Mouse (Mus musculus) ES-Bruce4 (cell line): Measurements from ENCODE around the gene Wwp2.

Source experiments
- CTCF ChIP-seq: IDR thresholded peaks from one replicate; pipeline ENCODE4 v1.8.1; 2011; ENCODE audit warnings: low read depth, low read length
- EP300 ChIP-seq: IDR thresholded peaks from 2 replicates; pipeline ENCODE4 v1.6.1; 2011; ENCODE audit warnings: low read depth, low read length; ENCODE audit not compliant: insufficient read depth
- POLR2A ChIP-seq: IDR thresholded peaks from one replicate; pipeline ENCODE4 v1.8.1; 2011; ENCODE audit warnings: low read length; ENCODE audit not compliant: insufficient read depth

DNA sequence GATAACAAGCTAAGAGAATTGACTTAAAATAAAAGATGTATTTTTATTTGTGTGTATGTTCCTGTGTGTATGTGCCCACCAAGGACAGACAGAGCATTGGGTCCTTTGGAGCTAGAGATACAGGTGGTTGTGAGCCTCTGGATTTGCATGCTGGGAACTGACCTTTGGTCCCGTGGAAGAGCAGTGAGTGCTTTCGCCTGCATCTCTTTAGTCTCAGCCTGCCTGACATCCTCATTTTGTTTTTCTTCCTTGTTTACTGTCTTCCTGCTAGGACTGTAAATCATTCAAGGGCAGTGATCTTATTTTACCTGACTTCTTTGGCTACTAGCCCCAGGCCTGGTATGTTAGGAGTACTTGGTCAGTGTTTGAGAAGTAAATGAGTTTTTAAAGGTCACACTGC is 1.5 kb downstream of the Wwp2 start:
- TF ChIP-seq POLR2A (no peak), CTCF (no peak), EP300 (no peak)
